Mouse (Mus musculus): ENCODE data around the gene Cavin1.

Gene Cavin1

DNA sequence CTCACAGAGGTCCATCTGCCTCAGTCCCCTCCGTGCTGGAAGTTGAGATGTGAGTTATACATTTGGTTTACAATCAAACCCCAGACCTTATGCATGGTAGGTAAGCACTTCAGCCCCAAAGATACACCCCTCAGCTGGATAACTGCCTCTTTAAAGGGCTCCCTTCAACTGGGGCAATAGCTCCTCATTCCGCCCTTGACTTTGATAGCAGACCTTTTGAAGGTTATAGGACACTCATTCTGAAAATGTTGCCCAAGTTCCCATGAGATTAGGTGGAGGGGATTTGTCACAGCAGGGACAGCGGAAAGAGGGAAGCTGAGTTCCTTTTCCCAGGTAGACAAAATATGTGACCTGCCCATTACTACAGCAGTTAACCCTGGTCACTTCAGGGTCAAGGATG, 10.5 kb upstream of the Cavin1 start:
- no peak for DNase-seq (ENCODE audit: low read depth, low spot score)

DNA sequence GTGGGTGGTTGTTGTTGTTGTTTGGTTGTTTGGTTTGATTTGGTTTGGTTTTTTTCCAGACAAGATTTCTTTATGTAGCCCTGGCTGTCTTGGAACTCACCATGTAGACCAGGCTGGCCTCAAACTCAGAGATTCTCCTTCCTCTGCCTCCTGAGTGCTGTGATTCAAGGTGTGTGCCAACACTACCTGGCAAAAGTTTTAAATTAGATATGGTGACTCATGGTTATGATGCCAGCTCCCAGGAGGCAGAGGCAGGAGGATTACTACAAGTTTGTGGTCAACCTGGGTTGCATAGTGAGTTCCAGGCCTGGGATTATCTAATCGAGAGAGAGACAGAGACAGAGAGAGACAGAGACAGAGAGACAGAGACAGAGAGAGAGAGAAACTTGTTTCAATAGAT, 9.8 kb upstream of the Cavin1 start:
- no peak for DNase-seq (ENCODE audit: low read depth, low spot score)

DNA sequence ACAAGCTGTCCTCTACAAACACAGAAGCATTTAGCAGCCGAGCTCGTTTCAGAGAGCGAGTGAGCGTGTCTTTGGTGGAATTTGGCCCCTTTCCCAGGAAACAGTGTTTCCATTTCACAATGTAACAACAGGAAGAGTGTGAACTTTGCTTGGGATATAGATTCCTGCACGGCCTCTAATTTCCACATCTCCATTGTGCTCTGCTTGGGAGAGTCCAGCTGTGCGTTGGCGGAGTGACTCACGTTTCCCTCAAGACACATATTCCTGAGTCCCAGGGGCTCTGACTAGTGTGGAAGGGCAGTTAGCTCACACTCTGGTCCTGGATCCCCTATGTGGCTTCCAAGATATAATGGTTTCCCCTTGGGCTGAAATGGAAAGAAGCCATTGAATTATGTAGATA, 9.2 kb upstream of the Cavin1 start:
- DNase-seq (ENCODE audit: low read depth, low spot score) = no peak

DNA sequence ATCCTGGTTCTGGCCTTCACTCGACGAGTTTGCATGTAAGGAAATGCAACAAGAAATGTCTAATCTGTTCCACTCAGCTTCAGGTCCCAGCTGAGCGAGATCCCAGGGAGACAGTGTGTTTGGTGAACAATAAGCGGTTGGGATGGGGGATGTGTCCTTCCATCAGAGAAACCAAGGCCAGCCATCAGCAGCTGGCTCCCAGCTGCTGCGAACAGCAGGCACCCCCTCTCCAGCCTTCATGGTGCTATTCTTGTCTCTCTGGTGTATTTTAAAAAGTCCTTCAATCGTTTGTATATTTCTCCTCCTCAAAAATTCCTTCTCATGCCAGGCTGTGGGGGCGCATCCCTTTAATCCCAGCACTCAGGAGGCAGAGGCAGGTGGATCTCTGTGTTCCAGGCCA, 4.6 kb upstream of the Cavin1 start:
- no peak for DNase-seq (ENCODE audit: low read depth, low spot score)

DNA sequence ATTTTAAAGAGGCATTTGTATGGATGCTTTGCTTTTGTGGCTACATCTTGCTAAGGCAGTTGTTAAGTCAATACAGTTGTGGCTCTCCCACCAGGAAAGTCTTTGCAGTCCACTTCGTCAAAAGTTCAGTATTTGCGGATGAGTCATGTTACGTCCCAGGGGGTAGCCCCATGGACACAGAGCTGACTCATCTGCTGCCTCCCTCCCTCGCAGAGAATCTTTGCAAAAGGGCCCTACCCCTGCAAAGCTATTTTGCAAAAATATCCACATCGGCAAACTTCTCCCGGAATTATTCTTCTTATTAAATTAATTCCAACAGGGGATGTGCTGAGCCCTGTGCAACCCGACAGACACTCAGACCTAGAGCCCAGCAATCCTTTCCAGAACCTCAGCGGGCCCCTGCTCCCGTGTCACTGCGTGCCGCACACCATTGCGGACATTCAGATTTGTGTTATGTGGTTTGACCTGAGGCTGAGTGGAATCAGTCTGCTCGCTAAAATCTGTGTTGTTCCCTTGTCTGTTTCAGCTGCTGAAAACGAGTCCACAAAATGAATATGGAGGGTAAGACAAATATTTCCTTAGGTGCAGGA, 3.8 kb upstream of the Cavin1 start:
- DNase-seq (ENCODE audit: low read depth, low spot score) = no peak

DNA sequence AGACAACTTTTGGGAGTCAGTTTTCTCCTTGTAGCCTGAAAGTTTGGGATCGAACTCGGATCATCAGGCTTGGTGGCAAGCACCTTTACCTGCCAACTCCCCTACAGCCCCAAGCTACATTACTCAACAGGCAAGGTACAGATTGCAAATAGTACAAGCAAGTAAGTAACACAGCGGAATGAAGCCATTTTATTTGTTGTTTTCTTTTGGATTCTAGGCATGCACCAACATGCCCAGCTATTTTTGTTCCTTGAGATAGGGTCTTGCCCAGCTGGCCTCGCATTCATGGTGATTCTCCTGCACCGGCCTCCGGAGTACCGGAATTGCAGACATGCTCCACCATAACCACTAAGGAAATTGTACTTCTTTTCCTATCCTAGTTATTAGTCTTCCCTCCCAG, 2.6 kb upstream of the Cavin1 start:
- DNase-seq (ENCODE audit: low read depth, low spot score) = no peak

DNA sequence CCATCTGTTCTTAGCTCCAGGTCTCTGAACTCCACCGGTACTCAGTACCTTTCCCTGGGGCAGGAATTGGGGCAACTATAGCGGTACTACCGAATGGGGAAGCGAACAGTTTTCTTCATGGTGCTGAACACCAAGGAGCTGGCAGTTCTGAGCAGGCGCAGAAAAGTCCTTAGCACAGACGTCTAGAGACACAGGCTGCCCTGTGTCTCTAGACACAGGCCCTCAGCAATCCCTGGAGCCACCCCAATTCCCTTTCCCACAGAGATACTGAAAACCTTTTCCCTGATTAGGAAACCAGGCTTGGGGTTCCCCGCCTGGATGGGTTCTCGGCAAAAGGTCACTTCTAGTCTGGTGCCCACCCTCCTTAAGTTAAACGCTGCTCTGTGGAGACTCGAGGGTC, 768 bp upstream of the Cavin1 start:
- DNase-seq (ENCODE audit: low read depth, low spot score) = no peak

DNA sequence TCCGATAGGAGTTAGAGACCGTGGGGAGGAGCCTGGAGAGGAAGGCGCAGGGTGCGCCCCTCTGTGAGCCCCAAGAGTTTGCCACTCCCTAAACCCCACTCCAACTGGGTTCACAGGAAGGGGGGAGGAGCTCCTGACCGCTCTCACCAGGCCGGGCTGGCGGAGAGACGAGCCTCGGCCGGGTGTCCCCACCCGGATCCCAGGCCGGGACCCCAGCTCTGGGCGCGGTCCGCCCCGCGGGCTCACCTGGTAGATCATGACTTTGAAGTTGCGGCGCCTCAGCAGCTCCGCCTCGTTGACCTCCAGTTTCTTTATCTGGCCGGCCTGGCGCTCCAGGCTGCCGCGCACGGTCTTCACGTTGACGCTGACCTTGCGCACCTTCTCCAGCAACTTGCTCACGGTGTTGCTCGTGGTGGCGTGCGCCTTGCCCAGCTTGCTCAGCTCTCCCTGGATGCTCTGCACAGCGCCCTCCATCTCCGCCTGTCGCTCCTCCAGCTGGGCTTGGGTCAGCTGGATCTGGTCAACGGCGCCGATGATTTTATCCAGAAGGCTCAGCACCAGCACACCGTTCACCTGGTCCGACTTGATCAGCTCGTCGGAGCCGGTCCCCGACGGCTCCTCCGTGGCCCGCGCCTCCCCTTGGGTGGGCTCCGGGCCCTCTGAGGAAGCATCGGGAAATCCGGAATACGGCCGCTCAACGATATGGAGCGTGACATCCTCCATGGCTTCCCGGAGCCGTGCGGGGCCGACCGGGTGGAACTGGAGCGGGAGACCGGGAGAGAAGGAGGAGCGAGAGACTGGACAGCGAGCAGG, 737 bp downstream of the Cavin1 start:
- DNase-seq (ENCODE audit: low read depth, low spot score) = peak; percentile 46

DNA sequence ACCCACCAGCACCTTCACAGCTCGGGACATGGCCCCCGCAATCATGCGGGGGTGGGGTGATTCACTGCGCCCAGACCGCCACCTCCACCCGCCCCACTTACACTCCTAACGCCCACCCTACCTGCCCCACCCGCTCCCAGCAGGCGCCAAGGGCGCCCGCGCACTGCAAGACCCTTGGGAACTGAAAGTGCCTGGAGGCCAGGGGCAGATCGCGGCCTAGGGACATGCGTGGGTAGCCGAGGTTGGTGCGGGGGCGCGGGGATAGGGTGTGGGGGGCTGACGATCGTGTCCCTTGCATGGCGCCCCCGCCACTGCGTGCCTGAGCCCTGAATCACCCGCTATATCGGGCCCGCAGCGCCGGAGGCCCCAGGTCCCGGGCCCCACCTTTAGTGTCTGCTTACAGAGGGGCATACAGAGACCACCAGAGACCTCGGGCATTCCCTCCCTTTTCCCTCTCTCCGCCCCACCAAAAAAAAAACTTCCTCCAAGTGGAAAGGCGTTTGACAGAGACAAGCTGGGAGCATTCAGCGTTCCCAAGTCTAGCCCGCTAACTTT, 1.4 kb downstream of the Cavin1 start:
- DNase-seq (ENCODE audit: low read depth, low spot score) = peak; percentile 25

DNA sequence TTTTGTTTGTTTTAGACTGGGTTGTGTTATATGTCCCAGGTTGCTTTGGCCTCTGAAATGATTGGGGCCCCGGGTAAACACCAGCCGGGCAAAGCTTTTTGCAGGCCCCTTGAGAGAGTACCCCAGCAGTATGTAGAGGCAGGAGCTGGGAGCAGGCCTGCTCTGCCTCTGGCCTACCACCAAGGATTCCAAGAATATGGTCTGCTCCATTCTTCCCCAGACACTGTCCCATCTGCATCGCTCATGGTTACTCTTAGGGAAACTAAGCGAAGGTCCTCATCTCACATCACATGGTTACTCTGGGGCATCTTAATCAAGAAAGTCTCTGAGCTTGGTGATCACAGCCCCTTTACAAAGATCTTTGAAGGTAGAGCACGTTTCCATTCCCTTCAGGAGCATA, 2.2 kb downstream of the Cavin1 start:
- DNase-seq (ENCODE audit: low read depth, low spot score) = no peak

DNA sequence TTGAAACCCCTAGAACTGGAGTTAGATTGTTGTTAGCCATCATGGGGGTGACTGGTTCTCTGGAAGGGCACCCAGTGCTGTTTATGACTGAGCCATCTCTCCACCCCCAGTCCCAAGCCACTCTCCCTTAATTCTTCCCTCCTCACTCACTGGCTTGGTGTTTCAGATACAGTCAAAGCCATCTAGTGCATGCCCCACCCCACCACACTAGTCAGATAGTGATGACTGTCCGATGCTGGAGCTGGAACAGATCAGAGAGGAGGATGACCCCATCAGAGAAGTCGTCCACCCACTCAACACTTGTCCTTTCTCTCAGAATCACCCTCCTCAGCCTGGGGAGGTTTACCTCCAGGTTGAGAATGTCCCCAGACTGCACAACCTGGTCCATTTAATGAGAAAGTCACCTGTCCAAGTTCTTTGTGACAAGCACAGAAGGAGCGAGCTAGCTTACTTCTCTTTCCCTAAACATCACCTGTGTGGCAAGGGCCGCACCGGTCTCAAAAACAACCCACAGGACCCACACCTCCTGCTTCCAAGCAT, 2.7 kb downstream of the Cavin1 start:
- no peak for DNase-seq (ENCODE audit: low read depth, low spot score)

DNA sequence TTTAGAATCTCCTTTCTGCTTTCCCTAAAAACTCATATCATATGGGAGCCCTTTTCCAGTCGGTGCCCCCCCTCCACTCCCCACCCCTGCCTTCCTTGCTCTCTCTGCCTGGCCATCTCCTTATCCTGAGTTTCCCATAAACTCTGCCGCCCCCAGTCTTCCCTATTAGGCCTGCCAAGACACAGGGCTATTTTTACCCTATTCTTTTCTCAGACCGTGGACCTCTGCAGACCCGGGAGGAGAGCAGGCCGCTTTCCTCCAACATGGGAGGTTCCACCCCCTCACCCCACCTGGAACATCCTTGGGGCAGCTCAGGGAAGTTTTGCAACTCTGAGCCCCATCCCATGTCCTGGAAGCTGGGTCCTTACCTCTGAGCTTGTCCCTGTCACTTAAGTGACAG, 3.3 kb downstream of the Cavin1 start:
- DNase-seq (ENCODE audit: low read depth, low spot score) = no peak

DNA sequence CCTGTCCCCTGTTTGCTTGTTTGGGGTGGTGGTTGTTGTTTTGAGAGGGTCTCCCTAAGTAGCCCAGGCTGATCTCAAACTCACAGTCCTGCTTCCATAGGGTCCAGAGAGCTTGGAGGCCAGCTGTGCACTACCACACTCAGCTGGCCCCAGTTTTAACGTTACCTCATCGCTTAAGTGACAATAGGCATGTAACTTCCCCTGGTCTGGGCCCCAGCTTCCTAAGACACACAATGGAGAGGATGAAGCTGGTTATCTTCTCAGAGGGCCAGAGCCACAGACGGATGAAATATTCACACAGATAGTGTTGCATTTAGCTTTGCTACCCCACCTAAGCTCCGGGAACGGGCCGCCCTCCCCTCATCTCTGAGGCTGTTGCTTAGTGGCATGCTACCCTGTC, 4.9 kb downstream of the Cavin1 start:
- DNase-seq (ENCODE audit: low read depth, low spot score) = no peak

DNA sequence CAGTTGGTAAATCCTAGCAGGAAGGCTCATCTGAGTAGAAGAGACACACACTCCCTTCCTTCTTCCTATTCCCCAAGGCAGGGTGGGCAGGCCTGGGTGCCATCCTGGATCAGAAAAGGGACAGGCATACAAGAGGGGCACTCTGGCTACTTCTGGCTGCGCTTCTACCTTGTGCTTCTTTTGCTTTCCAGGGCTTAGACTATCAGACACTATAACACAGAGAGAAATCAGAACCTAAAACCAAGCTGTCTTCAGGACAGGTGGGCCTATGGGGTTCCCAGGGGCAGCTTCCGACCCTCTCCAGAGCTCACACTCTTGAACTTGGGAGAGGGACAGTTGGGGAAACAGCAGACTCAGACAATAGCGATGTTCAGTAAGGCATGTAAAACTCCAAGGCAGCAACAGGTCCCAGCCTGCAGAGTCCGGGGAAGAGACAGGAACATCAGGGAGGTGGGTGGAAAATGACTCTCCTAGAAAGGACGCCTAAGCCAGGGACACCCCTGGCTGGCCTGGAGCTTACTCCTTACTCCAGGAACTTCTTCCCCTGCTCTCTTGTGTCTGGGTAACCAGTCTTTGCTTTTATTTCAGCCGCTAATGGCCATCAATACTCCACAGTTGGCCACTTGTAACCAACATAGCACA, 5.7 kb downstream of the Cavin1 start:
- no peak for DNase-seq (ENCODE audit: low read depth, low spot score)

DNA sequence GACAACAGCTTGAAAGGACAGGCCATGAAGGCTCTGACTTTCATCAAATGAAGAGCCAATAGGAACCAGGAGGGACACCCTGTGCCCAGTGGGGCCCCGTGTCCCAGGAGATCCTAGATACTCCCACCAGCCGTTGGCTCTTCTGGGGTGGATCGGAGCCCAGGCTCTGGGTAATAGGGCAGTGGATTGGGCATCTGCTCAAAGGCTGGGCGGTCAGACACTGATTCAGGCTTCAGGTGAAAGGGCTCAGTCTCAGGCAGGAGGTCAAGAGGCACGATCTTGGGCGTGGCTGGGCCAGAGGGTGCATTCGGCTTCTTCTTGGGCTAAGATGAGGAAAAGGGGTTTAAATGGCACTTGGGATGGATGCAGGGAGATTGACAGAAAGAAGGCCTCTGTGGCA, 6.5 kb downstream of the Cavin1 start:
- no peak for DNase-seq (ENCODE audit: low read depth, low spot score)

DNA sequence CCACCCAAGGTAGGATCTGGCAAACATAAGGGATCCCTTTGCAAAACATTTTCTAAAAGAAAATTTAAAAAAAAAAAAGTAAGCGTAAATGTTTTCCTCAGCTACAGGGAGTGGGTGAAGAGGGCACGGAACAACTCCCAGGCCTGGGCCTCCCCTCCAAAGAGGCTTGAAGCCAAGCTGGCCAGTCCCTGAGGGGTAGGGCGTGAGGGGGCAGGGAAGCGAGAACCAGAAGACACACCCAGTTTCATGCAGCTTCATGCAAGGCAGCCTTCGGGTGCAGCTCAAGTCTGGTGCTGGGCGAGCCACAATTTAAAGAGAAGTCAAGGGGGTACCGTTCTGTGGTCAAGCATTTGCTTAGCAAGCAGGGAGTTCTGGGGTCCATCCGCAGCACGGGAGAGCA, 7.0 kb downstream of the Cavin1 start:
- no peak for DNase-seq (ENCODE audit: low read depth, low spot score)

DNA sequence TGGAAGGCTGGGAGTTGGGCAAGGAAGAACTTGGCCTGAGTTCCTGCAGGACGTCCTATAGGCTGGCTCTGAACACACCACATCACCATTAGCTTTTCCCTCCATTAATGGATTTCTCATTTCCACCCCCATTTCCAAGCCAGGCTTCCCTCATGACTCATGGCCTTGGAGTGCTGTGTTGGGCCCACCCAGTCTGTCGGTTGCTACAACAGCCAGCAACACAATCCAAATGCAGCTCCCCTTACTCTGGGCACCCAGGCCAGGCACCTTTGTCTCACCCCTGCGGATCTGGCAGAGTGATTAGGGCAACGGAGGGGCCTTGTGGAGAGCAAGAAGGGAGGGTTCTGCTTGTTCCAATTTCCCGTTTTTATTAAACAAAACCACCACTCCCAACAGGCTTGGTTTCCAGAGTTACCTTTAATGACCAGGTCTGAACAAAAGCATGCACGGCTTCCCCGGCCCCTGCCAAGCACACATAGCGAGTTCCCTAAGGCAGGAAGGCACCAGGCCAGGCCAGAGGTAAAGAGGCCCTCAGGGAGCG, 8.2 kb downstream of the Cavin1 start:
- no peak for DNase-seq (ENCODE audit: low read depth, low spot score)

DNA sequence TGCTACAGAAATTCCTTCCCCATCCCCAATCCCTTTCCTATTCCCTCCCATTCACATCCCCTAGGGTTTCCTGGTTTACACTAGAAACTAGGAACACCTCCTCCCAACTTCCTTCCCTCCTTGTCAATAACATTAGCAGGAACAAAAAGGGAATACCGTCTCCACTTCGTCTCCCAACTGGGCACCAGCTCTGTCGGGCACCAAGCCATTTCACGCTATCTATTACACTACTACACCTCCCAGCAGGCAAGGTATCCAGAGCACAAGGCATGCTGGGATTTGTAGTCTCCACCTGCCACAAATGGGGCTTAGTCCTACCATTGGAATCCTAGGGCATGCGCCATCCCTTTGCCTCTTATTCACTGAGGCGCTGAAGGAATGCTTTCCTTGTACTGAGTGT, 10.1 kb downstream of the Cavin1 start:
- no peak for DNase-seq (ENCODE audit: low read depth, low spot score)

DNA sequence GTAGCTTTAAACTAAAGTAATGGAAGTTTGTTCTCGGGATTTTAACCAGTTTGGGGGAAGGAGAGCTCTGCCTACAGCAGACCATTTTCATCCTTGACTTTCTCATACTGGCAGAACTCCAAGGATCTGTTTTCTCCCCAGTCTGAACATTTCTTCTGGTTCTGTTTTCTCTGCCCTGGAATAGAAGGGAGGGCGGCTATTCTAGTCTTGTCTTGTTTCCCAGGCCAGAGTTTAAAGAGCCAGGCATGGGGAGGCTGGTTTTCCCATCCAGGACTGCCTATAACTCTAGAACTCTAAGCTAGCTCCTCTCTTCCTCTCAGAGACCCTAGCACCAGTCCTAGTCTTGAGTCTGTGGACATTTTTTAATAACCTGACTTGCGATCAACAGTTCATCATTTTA, 10.9 kb downstream of the Cavin1 start:
- no peak for DNase-seq (ENCODE audit: low read depth, low spot score)

DNA sequence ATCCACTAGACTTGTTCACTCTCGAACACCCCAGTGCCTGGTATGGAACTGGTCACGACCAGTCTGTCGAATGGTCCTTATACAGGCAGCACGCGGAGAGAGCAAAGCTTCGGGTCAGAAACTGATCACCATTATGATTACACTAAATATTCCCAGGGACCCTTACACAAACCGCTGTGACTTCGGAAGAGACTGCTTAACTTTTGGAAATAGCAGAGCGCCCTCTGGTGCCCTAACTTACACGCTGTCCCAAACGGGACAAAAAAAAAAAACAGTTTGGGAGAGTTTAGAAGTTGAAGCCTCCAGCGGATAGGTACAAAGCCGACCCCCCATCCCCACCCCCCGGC, 11.2 kb downstream of the Cavin1 start:
- DNase-seq (ENCODE audit: low read depth, low spot score) = peak; percentile 83

DNA sequence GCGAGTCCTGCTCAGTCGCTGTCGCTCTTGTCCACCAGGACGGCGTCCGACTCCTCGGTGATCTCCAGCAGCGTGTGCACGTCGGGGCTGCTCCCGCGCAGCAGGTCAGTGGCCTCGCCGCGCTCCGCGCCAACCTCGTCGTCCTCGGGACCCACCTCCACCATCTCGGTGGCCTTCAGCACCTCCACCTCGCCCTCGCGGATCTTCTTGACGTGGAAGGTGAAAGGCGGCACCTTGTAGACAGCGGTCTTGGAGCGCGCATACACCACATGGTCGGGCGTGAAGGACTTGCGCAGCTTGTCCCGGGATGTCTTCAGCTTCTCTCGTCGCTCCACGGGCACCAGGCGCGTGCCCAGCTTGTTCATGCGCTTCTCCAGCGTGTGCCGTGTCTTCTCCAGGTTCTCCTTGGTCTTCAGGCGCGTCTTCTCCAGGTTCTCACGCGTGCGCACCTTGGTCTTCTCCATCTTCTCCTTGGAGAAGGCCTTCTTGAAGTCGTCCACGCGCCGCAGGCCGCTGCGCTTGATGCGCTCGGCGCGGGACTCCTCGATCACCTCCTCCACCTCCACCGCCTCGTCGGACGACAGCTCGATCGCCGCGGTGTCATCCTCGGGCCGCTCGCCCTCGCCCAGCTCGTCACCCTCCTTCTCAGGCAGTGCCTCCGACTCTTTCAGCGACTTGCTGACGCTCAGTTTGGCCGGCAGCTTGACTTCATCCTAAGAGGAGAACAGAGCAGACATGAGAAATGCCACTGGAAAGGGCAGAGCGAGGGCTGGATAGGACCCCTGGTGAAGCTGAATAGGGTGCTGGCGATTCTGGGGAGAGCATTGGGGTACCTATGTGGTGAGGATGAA, 11.8 kb downstream of the Cavin1 start:
- peak; percentile 19 for DNase-seq (ENCODE audit: low read depth, low spot score)

All from CD4-positive, CD25-positive, alpha-beta regulatory T cell, adult 2 months (primary cell).